Mouse (Mus musculus): ENCODE data around the gene Txndc11.

GRCm38 (mm10) chr16:11030844-11031243, 103.6 kb downstream of the Txndc11 start:
- TF ChIP-seq POLR2A (IDR thresholded peaks at IDR 0.05; ENCODE audit: insufficient read length, low read depth) = no peak
- TF ChIP-seq MAX (IDR thresholded peaks at IDR 0.05; ENCODE audit: low read depth) = no peak
- no peak for TF ChIP-seq POLR2AphosphoS2 (IDR thresholded peaks at IDR 0.05; ENCODE audit: insufficient read length, low read depth)
- TF ChIP-seq TCF12 (IDR thresholded peaks at IDR 0.05; ENCODE audit: insufficient read depth, poor library complexity, severe bottlenecking) = no peak
- no peak for TF ChIP-seq E2F4 (IDR thresholded peaks at IDR 0.05; ENCODE audit: insufficient read depth)
